Mouse (Mus musculus): ENCODE data around the gene Tulp2.

Gene Tulp2

GRCm38 (mm10) chr7:45481374-45481927, at the start of gene Tulp2:
Tulp2 (plus strand) TSS chr7:45481877.
- peak; percentile 73 to 79 for DNase-seq

- no peak for DNase-seq
Measured at GRCm38 (mm10) chr7:45433835-45434202, 47.9 kb upstream of the Tulp2 start.

GRCm38 (mm10) chr7:45434203-45435015, 47.3 kb upstream of the Tulp2 start, which contains the start of gene Gys1:
Gys1 (plus strand) TSS chr7:45434844.
- DNase-seq: peak; percentile 100

DNA sequence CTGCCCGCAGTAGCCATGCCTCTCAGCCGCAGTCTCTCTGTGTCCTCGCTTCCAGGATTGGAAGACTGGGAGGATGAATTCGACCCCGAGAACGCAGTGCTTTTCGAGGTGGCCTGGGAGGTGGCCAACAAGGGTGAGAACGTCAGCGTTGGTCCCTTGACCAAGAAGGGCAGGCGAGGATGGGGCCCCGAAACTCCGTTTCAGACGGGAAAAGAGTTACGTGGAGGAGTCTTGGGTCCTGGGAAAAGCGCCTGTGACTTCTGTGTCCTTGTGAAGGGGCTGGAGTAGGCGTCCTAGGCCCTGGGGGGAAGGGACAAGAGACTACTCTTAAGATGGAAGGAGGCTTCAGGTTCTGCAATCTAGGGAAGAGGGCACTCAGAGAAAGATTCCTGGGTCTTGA, 46.6 kb upstream of the Tulp2 start:
- DNase-seq: no peak

DNA sequence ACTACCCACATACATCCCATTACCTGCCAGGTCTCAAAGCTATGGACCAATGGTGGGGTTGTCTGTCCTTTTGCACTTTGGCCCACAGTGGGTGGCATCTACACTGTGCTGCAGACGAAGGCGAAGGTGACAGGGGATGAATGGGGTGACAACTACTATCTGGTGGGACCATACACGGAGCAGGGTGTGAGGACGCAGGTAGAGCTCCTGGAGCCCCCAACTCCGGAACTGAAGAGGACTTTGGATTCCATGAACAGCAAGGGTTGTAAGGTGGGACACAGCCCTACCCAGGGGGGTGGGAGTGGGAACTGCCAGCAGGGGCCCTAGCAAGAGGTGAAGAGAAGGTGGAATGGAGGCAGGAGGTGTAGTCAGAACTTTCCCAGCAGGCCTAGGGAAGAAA, 45.2 kb upstream of the Tulp2 start:
- DNase-seq: no peak

- no peak for DNase-seq
Measured at GRCm38 (mm10) chr7:45437046-45437445, 44.6 kb upstream of the Tulp2 start.

DNA sequence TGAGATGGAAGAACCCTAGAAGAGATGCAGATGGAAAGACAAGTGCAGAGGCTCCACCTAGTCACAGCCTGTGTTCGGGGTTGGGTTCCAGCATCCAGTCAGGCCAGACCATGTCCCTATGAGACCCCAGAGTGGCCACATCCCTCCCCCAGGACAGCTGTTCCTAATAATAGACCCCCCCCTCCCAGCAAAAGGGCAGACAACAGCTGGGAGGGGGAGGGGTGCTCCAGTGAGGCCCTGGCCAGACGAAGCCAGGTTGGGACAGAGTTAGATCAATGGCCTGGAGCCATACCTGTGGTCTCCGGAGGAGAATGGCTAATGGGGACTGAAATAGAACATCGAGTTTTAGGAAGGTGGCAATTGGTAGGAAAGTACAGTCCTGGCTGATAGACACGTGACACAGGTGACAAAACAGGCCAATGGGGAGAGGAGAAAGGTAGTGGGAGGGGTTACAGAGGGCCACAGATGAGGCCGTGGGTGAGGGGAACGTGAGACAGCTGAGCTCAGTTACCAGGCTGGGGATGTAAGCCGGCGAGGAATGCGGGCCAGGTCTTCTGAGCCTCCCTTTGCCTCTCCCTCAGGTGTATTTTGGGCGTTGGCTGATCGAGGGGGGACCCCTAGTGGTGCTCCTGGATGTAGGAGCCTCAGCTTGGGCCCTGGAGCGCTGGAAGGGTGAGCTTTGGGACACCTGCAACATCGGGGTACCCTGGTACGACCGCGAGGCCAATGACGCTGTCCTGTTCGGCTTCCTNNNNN, 44.0 kb upstream of the Tulp2 start, which contains the start of gene Ruvbl2:
TSS of gene Ruvbl2 (minus strand) at position 576 of the 756 bp plus-strand sequence.
- peak; percentile 50 to 61 for DNase-seq

DNA sequence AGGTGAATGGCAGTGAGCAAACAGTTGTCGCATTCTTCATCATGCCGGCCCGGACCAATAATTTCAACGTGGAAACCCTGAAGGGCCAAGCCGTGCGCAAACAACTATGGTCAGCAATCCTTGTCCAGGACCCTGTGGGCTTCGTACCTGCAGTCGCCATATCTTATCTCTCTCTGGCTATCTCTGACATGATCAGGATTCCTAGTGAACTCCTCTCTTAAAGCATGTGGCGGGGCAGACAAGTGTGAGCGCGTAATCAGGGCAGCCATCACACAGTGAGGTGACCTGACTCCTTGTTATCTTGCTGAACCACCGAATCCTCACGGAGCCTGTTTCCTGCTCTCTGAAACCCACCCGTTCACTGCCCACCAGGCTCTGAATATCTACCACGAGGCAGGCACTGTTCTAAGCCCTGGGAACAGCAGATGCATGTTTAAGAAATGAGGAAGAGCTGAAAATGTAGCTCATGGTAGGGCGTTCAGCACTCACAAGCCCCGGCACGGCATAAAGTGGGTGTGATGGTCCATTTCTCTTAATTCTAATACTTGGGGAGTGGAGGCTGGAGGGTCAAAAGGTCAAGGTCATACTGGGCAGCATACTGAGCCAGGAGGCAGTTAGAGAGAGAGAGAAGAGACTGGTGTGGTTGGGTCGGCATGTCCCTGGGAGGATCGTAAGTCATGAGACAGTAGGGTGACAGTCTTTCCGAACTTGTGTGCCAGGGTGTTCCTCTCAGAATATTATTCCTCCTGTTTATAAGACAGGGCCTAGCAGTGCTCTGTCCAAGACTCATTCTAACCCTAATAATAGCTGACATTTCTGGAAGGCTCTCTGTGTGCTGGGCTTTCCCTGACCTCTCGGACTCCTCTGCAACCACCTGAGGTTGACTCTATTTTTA, 37.9 kb upstream of the Tulp2 start:
- no peak for DNase-seq

- DNase-seq: no peak
Measured at GRCm38 (mm10) chr7:45446589-45446988, 35.1 kb upstream of the Tulp2 start.

DNA sequence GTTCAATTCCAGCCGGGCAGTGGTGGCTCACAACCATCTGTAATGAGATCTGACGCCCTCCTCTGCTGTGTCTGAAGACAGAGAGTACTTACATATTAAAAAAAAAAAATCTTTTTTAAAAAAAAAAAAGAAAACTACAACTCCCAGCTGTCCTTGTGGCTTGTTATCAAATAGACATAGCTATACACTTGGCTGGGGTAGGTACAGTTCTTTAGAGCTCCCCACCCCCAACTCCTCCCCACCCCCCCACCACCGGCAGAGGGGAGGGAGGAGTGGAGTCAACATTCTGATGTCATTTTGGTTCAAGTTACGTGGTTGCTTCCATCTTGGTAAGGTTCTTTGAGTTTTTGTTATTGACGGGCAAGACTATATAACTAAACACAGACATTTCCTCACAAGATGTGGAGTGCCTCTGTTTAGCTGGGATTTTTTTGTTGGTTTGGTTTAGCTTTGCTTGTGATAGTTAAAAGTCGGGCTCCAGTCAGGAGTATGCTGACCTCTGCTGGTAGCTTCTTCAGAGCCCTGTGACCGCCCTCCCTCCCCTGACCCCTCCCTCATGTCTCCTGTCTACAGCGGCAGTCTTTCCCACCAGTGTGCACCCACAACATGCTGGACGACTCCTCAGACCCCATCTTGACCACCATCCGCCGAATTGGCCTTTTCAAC, 34.2 kb upstream of the Tulp2 start:
- peak; percentile 66 to 77 for DNase-seq

DNA sequence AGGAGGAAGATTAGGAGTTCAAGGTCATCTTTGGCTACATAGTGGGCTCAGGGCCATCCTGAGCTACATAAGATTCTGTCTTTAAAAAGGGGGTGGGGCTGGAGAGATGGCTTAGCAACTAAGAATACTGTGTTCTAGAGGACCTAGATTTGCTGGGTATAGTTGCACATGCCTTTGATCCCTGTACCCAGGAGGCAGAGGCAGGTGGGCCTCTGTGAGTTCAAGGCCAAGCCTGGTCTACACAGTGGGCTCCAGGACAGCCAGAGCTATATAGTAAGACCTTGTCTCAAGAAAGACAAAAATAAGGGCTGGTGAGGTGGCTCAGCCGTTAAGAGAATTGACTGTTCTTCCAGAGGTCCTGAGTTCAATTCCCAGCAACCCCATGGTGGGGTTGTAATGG, 31.7 kb upstream of the Tulp2 start:
- DNase-seq: no peak

DNA sequence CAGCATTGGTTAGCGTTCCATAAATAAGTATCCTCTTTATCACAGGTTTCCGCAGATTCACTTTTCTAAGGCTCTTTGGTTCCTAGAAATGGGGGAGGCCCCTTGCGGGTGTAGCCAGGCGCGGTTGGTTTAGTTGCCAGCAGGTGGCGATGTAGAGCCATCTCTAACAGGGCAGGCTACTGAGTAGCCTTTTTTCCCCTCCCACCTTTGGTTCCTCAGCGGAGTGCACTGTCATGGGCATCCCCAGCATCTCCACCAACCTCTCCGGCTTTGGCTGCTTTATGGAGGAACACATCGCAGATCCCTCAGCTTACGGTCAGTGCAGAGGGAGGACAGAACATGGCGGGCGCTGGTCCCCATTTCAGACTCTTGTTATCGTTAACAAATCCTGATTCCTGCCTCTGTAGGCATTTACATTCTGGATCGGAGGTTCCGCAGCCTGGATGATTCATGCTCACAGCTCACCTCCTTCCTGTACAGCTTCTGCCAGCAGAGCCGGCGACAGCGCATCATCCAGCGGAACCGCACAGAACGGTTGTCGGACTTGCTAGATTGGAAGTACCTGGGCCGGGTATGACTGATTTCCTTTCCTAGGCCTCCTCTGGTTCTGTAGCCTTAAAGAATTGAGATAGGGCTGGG, 30.2 kb upstream of the Tulp2 start:
- peak; percentile 92 for DNase-seq

GRCm38 (mm10) chr7:45454971-45455370, 26.7 kb upstream of the Tulp2 start:
- no peak for DNase-seq

- DNase-seq: peak in 1 of 2 experiments; percentile 50
Measured at GRCm38 (mm10) chr7:45455932-45456696, 25.6 kb upstream of the Tulp2 start.

GRCm38 (mm10) chr7:45456721-45457203, 24.9 kb upstream of the Tulp2 start:
- peak in 1 of 2 experiments; percentile 34 for DNase-seq

- peak; percentile 36 to 50 for DNase-seq
Measured at GRCm38 (mm10) chr7:45457204-45458060, 24.2 kb upstream of the Tulp2 start.

GRCm38 (mm10) chr7:45458748-45459563, 22.7 kb upstream of the Tulp2 start:
- peak; percentile 89 to 93 for DNase-seq

DNA sequence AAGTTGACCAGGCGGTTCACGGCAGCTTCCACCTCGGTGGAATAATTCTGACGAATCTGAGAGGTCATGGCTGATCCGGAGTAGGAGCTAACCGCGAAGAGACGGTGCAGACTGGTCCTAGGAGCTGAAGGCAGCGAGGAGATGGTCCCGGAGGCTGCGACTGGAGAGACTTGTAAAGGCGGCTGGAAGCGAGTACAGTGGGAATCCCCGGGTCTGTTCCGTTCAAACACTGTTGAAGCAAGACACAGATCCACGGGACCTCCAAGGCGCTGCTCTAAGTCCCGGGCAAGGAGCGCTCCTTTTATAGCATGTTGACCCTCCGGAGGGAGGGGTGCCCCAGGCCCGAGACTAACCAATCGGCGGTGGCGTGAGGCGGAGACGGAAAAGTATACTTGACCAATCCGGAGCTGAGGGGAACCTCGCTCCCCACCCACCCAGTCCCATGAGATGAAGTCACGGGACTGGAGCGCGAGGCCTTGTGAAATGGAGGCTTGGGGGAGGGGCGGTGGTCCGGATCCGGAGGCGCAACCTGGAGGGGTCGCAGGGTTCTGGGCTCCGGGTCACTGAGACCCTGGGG, 22.0 kb upstream of the Tulp2 start, which contains the start of gene Ftl1:
TSS of gene Ftl1 (minus strand) at position 321 of the 577 bp plus-strand sequence.
- DNase-seq: peak; percentile 95 to 98
